Mouse (Mus musculus) 3T3-L1 (cell line): ENCODE data around the gene Dennd1b.

Experiments
- DNase-seq: peaks from one replicate; pipeline ENCODE4 v3.0.0-alpha.2; 2015; ENCODE audit warnings: low read depth, low spot score

Gene Dennd1b

DNA sequence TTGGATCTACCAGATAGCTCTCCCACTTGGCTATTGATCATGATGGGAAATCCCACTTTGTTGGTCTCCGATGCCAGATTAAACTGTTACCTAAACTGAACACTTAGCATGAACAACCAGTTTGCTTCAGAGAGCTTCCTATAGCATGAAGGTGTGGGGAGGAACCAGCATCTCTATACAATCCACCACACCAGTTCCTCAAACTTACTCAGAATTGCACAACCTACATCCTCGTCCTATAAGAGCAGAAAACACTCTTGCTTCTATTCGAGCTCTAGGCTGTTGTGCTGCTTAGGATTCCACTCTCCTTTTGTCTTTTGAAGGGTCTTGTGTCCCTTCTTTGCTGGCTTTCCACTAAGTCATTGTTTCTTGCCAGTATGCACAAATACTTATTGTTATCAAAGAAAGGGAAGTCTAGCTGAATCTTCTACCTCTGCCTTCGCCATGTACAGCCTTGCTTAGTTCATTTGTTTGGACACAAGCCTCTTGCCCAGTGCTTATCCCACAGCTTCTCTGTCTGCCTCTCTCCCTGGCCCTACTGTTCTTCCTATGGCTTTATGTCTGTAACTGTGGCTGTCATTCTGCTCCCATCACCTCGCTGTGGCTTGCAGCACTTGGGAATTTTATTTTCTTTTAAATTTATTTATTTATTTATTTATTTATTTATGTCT, 52.0 kb downstream of the Dennd1b start:
- no peak for DNase-seq

DNA sequence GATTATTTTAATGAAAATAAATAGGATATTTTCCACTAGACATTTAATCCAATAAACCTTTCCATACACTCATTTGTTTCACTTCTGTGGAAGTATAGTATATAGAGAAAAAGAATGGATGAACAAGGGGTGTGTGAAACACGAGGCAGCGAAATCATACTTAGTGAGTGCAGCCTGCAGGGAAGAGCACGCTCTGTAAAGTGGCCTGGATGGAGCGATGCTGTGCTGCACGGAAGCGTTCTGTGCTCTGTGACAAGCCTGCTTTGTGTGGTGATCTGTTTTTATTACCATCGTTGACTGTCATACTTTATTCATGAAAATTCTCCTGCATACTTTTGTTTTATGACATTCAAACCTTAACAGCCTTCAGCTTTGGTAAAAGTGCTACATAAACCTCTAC, 58.1 kb downstream of the Dennd1b start:
- DNase-seq = no peak

DNA sequence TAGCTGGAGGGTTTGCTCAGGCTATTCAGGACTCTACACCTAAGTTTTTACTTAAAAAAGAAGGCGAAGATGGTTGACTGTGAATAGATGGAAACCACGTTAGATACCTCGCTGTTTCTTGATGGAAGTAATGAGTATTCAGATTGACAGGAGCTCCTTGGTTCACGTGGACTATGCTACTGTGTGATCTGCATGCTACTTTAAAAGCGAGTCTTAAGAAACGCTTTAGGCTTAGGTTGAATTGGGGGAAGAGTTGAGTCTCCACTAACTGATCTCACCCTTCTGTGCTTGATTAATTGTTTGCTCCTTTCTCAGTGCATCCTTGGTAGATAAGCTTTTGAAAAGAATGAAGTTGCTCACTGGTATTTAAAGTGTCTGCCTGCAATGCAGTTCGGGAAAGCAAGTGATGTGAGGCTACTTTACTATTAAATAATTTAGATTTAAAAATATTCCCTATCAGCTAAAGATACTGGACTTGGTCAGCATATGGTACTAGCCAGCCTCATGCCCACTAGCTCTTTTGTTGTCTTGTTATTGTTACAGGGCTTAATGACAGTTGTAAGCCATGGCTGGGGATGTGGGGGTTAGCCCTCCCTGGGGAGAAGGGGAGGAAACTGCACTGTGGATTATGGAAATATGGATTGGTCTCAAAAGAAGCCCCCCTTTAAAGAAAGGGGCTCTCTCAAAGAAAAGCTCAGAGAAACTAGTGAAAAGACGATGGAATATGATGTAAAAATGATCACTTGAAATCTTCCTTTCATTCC, 62.8 kb downstream of the Dennd1b start:
- DNase-seq = no peak

DNA sequence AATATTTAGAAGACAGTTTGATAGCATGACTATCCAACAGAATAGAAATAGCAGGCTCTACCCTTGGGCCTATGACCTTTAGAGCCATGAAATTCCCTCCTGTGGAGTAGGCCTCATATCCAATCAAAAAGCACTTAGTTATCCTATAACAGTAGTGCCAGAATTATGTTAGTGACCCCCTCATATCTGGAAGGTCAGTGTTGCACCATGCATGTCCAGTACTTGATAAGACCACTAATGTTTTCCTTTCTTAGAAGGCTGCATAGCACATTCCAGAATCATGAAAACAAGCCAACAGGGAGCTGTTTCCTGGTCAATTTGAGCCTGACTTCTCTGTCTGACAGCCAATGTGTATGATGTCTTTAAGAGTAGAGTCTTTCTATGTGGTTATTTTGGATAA, 66.3 kb downstream of the Dennd1b start:
- no peak for DNase-seq

DNA sequence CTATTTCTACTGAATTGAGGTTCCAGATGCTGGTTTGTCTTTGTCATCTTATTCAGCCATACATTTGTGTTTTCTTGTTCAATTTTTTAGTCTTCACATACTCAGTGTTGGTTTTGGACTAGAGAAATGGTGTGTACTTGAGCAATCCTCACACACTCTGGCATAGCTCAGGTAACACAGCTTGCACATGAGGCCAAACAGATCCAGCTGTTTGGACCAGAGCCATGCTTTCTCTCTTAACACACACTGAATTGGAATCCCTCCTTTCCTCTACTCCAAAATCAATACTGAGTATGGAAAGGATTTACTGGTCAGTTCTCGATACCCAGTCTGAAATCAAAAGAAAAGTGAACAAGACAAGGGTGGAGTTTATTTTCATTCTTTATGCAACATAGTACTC, 69.2 kb downstream of the Dennd1b start:
- no peak for DNase-seq

DNA sequence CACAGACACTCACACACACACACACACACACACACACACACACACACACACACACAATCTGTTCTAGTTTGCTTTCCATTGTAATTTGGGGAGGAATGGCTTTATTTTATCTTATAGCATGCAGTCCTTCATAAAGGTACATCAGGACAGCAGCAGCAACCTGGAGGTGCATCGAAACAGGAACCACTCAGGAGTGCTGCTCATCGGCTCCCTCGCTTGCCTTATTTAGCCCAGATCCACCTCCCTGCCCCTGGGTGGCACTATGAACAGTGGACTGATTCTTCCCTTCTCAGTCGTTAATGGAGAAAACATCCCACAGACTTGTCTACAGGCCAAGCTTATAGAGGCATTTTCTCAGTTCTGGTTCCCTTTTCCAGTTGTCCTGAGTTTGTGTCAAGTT, 71.9 kb downstream of the Dennd1b start:
- DNase-seq = no peak

DNA sequence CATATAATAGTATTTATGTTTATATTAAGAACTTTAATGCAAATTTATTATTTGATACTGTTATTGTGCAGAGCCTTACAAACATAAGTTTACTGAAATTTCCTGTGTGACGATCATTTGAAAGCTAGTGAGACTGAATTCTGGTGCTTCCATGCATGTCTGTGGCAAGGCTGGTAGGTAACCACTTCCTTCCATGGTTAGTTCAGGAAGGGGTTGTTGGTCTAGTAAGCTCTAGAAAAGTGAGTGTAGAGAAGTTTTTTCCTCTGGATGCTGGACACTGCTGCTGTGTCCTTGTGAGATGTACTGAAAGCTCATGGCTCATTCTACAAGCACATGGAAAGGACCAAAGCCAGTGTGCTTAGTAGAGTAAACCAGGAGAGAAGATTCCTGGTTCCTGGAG, 73.1 kb downstream of the Dennd1b start:
- no peak for DNase-seq

DNA sequence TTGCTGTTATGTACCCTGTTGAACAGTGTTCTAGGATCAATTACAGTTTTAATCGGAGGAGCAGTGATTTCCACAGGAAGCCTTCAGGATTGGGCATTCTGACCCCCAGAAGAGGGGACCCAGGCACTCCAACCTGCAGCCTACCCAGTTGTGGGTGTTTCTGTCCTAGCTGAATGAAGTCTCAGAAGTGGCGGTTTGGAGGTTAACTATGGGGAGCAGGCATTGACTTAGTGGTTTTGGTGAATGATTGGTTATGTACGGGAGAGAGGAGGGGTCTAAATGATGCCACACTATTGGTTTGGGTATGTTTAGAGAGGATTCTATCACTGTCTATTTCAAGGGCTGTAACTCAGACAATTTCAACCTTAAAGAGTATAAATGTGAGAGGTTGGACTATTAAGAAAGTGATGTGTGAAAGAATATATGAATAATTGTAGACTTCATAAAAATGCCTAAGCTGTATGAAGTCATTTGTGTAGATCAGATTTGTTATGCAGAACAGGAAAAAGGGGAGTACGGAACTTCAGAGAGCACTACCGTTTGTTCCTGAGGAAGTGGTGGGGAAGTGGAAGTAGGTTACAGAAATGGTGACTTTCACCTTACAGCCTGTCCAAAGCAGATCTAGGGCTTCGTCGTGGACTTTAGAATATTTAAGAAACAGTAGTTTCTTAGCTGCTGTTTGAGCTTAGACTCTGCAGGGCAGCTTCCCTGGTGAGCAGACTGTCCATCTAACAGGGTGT, 73.7 kb downstream of the Dennd1b start:
- DNase-seq = no peak

DNA sequence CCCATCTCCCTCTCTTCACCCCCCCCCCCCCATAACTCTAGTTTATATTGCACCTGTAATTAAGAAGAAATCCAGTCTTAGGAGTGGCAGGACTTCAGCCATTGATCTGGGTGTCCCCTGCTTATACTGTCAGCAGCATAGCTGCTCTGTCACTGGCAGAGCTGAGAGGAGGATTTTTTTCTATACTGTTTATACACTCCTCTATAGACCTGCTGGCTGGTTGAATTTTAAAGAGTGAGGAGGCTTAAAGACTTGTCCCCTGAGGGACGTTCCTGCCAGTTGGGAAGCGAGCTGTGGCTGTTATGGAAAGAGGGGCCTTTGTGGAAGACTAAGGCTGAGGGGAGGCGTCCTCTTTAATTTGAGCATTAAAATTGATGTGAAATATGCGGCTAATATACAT, 74.8 kb downstream of the Dennd1b start:
- no peak for DNase-seq

DNA sequence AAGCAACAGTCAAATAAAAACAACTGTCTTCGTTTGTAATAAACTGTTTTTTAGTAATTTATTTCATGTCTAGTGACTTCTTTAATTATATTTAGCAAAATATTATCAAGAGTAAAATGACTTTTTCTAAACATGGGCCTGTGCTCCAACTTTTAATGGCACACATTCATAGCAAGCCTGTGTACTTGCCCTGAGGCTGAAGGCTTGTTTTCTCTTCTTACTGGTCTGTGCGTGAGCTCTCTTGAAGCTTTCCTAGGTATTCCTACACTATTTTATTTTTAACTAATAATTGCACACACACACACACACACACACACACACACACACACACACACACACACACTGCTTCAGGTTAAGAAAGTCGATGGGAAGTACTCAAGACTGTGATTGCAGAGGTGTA, 75.4 kb downstream of the Dennd1b start:
- no peak for DNase-seq

DNA sequence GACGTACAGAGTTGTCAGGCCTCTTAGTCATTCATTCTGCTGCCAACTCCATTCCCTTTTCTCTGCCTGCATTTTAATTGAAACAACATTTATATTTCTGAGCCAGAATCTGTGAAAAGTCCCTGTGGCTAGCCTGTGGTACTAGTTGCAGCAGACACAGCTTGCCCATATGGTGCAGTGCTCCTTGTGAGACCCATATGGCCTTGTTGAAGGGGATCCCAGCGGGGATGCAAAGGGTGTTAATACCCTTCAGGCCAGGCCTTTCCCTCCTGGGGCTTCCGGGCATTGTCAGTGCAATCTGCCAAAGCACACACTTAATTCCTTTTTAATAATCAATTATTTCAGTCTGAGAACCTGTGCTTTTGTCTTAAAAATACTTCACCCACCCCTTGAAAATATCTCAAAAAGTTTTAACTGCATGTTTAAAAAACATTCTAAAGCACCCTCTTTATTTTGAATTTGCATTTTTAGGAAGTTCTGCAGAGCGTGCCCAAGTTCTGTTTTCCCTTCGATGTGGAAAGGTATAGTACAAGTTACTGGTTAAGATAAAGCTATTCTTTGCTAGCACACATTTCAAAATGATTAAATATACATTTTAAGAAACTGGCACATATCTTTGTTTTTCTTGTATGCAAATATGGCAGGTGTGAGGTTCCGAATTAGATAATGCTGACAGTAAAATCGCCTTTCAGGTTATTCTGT, 76.4 kb downstream of the Dennd1b start:
- peak; percentile 29 for DNase-seq

DNA sequence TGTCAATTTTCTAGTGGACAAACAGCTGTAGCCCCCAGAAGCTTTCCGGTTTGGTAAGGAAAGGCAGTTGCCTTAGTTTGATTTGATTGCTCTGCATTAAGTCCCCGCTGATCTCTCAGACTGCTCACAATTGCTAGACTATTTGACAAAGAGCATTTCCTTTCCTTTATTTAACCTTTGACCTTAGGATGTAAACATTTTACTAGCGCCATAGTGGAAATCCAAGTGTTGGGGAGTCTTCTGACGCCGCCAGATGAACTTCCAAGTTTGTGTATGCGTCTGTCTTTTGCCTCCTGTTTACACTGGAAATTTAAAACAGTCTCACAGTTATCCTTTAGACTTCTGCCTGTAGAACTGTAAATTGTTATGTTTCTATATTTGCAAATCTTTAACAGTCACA, 85.8 kb downstream of the Dennd1b start:
- DNase-seq = no peak

DNA sequence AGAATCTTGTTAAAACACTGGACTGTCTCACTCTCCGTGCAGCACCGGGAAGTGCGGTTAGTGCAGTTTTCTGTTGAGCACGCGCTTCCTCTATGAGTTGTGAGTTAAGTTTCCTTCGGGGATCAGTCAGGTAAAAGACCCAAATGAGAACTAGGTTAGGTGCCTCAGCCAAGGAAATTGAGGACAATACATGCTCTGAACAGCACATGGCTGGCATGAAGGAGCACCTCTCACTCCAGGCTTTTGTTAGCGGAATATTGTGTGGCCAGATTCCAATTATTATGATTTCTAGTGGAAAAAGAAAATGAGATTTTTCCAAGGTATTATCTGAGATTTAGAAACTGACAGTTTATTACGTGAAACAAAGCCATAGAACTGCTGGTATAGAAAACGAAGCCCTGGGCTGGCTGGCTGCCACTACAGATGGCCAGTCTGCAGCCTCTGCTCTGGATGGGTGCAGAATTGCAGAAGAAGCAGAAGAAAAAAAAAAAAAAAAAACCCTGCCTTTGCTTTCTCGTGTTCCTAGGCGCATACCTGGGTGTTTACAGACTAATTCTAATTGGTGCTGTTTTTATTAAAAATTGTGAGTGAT, 86.7 kb downstream of the Dennd1b start:
- DNase-seq = no peak

DNA sequence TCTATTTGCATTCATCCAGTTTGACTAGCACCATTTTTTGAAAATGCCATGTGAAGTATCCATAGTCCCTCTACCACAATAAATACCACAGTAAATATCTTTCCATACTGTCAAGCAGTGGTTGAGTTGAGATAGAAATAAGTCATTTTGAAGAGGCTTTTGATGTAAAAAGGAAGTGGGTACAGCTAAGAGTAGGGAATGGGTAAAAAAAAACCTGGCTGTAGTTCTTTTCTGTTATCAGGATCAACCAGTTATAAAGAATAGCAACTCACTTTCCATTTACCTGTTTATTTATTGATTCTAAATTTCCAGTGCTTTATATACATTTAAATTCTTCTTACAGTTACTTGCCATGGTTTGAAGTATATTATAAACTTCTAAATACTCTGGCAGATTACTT, 89.8 kb downstream of the Dennd1b start:
- DNase-seq = no peak

DNA sequence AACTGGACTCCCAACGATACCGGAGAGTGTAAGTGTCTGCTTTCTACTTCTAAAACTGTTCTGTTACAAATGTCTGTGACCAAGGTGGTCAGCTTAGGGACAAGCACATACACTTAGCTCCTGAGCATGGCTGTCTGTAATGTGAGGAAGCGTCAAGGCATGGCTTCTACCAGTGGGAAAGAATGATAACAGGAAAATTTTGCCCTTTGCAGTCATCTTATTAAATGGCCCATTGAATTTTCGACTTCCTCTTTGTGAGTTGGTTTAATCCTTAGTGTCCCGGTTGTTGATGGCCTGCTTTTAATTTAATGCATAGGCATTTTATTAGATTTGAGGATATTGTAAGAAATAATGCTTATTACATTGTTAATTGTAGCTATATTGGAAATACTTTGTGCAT, 97.1 kb downstream of the Dennd1b start:
- no peak for DNase-seq

DNA sequence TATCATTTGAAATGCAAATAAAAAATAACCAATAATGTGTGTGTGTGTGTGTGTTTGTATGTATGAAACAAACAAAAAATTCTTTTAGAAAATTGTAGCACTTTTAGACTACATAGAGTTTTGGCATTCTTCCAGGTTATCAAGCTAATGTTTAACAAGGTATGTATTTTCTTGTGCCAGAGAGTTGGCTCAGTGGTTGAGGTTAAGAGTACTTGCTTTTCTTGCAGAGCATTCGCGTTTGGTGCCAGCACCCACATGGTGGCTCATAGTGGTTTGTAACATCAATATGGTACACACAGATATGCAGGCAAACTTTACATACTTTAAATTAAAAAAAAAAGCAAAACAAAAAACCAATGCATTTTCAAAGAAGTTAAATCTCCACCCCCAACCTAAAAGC, 101.5 kb downstream of the Dennd1b start:
- DNase-seq = no peak

DNA sequence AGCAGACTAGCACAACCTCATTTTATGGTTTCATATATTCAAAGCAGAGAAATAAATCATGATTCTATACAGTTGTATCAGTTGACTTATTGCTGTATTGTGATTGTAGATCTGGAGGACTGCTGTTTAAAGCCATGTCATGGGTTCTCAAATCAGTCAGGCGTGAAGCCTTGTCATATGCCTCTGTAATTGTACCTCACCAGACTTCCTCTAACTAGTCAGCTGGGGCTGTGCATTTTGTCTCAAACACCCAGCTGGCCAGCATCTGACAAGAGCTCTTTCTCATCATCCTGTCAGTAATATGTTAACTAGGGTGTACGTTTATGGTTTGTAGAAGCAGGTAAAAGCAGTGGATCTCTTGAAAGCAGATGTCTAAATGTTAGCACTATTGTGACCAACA, 104.0 kb downstream of the Dennd1b start:
- no peak for DNase-seq

DNA sequence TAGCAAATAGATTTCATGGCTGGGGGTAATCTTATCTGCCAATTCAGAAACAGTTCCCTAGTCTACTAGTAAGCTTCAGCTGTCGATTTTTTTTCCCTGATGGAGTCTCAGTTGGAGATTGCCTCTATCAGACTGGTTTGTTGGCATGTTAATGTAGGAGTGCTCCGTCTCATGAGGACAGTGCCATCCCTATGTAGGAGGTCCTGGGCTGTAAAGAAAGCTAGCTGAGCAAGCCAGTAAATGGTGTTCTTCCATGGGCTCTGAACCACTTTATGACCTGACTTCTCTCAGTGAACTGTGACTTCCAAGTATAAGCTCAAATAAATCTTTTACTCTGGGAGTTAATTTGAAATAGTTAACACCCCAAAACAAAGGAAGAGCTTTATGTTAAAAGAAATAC, 107.8 kb downstream of the Dennd1b start:
- DNase-seq = no peak

DNA sequence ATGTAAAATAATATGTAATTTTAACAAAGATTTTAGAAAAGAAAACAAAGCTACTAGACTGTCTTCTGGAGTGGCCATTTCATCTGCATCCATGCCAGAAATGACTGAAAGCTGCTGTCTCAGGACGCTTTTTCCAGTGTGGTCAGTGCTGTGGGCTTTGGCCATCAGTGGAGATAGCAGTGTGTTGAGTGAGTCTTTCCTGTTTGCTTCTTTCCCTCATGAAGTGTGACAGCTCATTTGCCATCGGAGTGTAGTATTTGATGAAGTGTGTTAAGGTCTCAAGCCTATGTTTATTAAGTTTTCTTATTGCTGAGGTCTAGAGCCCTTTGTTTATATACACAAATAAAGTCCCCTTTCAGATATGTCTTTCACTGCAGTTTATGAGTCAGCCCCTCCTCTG, 112.4 kb downstream of the Dennd1b start:
- no peak for DNase-seq

DNA sequence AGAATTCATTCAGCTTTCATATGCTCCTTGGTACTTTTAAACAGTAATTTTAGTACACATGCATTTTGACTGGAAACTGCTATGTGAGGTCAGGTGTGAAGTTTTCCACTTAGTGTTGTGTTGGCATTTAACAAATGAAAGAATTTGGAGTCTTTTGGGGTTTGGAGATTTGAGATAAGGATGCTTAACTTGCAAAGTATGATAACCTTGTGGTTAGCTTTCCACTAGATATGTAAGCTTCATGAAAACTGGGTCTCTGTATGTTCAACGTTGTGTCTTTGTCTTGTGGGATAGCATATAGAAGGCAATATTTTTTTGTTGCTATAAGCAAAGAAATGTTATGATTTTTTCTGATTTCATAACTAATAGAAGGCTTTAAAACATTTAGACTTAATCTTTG, 114.8 kb downstream of the Dennd1b start:
- DNase-seq = no peak

DNA sequence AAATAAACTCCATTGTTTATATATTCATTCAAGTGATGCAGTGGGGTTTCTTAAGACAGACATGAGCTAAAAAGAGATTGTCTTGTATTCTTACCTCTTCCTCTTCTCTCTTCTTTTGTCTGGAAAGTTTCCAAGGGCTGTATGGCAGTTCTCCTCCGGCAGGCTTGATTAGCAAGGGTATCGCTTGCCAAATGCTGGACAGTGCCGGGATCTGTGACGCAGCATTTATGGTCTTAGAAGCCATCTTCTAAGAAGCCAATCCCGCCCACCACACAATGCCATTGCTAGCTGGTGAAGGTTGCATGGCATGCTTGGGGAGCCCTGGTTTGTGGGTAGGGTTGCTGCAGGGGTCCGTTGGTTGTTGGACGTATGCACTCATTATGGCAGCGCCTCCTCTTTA, 115.8 kb downstream of the Dennd1b start:
- DNase-seq = no peak

DNA sequence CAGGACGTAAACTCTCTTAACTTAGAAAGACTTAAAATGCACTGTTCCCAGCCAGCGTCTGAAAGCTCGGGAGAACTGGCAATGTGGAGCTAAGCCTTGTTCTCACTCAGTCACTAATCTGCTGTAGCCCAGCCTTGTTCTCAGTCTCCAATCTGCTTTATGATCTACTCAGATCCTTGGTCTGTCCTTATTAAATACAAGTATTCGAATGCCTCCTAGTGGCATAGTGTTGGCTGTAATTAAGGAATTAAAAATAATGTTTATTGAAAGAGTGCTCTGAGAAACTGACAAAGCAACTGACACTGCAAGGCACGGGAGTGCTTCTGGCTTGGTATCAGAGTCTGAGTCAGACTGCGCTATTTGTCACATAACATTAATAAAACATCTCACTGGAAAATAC, 116.3 kb downstream of the Dennd1b start:
- DNase-seq = peak; percentile 17
